Mouse (Mus musculus) forebrain, embryonic 12.5 days (tissue): ENCODE measurements around the gene Rtp4. TPM values are rescaled to one million over a fixed set of nuclear protein-coding genes. Genes with fewer than 3 reads are reported as not detected.

Source experiments
- ATAC-seq: fragments of 200-750 bp; cut with Nextera tagmentation; 2 replicates; pipeline ENCODE4 v1.8.0; 2017; ENCODE audit warnings: moderate TSS enrichment; ENCODE audit not compliant: low FRiP score
- H3K27ac ChIP-seq: fragments of 300-500 bp; sonication (generic); 2 replicates; pipeline ENCODE4 v1.5.1; 2016; ENCODE audit warnings: mild to moderate bottlenecking
- H3K27me3 ChIP-seq: fragments of 300-500 bp; sonication (generic); 2 replicates; pipeline ENCODE4 v1.6.1; 2016; ENCODE audit warnings: mild to moderate bottlenecking
- H3K36me3 ChIP-seq: fragments of 300-500 bp; sonication (generic); replicated peaks from 2 replicates; pipeline ENCODE4 v1.6.1; 2016; ENCODE audit warnings: mild to moderate bottlenecking
- H3K4me1 ChIP-seq: fragments of 300-500 bp; sonication (generic); 2 replicates; pipeline ENCODE4 v1.6.1; 2016
- H3K4me2 ChIP-seq: fragments of 300-500 bp; sonication (generic); 2 replicates; pipeline ENCODE4 v1.6.1; 2016; ENCODE audit warnings: mild to moderate bottlenecking, moderate library complexity
- H3K4me3 ChIP-seq: fragments of 300-500 bp; sonication (generic); replicated peaks from 2 replicates; pipeline ENCODE4 v1.5.1; 2016; ENCODE audit warnings: mild to moderate bottlenecking
- H3K9ac ChIP-seq: fragments of 300-500 bp; sonication (generic); 2 replicates; pipeline ENCODE4 v1.6.1; 2016; ENCODE audit warnings: mild to moderate bottlenecking
- H3K9me3 ChIP-seq: fragments of 300-500 bp; sonication (generic); 2 replicates; pipeline ENCODE4 v1.6.1; 2016
- WGBS: fragments of 180-500 bp; shearing (Covaris S2); methylation state at CpG from one replicate; pipeline ENCODE4 v1.1.7; 2016; 5-methylcytosine and 5-hydroxymethylcytosine counted together
- polyA plus RNA-seq: library from polyadenylated mRNA; unstranded; fragments of >200 nt; fragmentation: Nextera tagmentation; extraction: Ambion mirVana; gene quantifications from 2 replicates; pipeline ENCODE4 v1.2.1, GENCODE M21; 2016

The Rtp4 gene
- polyA plus RNA-seq, 1 experiment from 2014 or later: 2.0 TPM

GRCm38 (mm10) chr16:23497881-23498280 lies 22.2 kb upstream of the Rtp4 start:
- H3K9me3 ChIP-seq: no peaks in the 10 kb centered on the region
- 0 out of 2 replicates have a peak, but pooled peaks have one; percentile 39 for ATAC-seq
- WGBS: 90% methylated on average over 1 of the region's 1 CpGs
- H3K36me3 ChIP-seq: peaks cover 25% of the 10 kb centered on the region
- H3K4me1 ChIP-seq: peaks cover 21% of the 10 kb centered on the region
- no peak overlapping the region for H3K9ac ChIP-seq
- H3K27ac ChIP-seq: no peak overlapping the region
- H3K27me3 ChIP-seq: peaks cover 53% of the 10 kb centered on the region
- H3K4me3 ChIP-seq: no peak overlapping the region
- H3K4me2 ChIP-seq: no peak overlapping the region

GRCm38 (mm10) chr16:23498691-23499131 lies 21.4 kb upstream of the Rtp4 start:
- no peak overlapping the region for H3K27ac ChIP-seq
- no peak overlapping the region for H3K9ac ChIP-seq
- ATAC-seq: no peak
- peaks cover 48% of the 10 kb centered on the region for H3K27me3 ChIP-seq
- no peaks in the 10 kb centered on the region for H3K9me3 ChIP-seq
- H3K36me3 ChIP-seq: peaks cover 20% of the 10 kb centered on the region
- H3K4me2 ChIP-seq: no peak overlapping the region
- peaks cover 27% of the 10 kb centered on the region for H3K4me1 ChIP-seq
- 80% methylated on average over 7 of the region's 7 CpGs for WGBS
- H3K4me3 ChIP-seq: no peak overlapping the region

- Histone ChIP-seq H3K4me1 (peaks cover 44% of the 10 kb centered on the region), H3K9me3 (no peaks in the 10 kb centered on the region), H3K27me3 (peaks cover 40% of the 10 kb centered on the region), H3K9ac (no peak overlapping the region), H3K4me2 (no peak overlapping the region), H3K36me3 (peaks cover 7% of the 10 kb centered on the region), H3K27ac (no peak overlapping the region), H3K4me3 (no peak overlapping the region)
- WGBS: 80% methylated on average over 5 of the region's 5 CpGs
- ATAC-seq: no peak
These were observed 19.5 kb upstream of the Rtp4 start for GRCm38 (mm10) chr16:23500558-23500957.

- Histone ChIP-seq H3K36me3 (peaks cover 7% of the 10 kb centered on the region), H3K9me3 (no peaks in the 10 kb centered on the region), H3K27me3 (peaks cover 34% of the 10 kb centered on the region), H3K4me1 (peaks cover 52% of the 10 kb centered on the region), H3K27ac (no peak overlapping the region), H3K9ac (no peak overlapping the region), H3K4me3 (no peak overlapping the region), H3K4me2 (no peak overlapping the region)
- 85% methylated on average over 2 of the region's 2 CpGs for WGBS
- no peak for ATAC-seq
These were observed 18.8 kb upstream of the Rtp4 start for GRCm38 (mm10) chr16:23501288-23501687.

GRCm38 (mm10) chr16:23502478-23502877 lies 17.6 kb upstream of the Rtp4 start:
- peaks cover 7% of the 10 kb centered on the region for H3K36me3 ChIP-seq
- no peak overlapping the region for H3K9ac ChIP-seq
- no peak overlapping the region for H3K27ac ChIP-seq
- no peak for ATAC-seq
- no peak overlapping the region for H3K4me3 ChIP-seq
- no peak overlapping the region for H3K4me2 ChIP-seq
- peaks cover 53% of the 10 kb centered on the region for H3K4me1 ChIP-seq
- no peaks in the 10 kb centered on the region for H3K9me3 ChIP-seq
- 85% methylated on average over 3 of the region's 3 CpGs for WGBS
- H3K27me3 ChIP-seq: peaks cover 26% of the 10 kb centered on the region

GRCm38 (mm10) chr16:23503351-23503750 lies 16.7 kb upstream of the Rtp4 start:
- no peak for ATAC-seq
- no peak overlapping the region for H3K9ac ChIP-seq
- H3K4me2 ChIP-seq: no peak overlapping the region
- no peaks in the 10 kb centered on the region for H3K9me3 ChIP-seq
- no peak overlapping the region for H3K4me3 ChIP-seq
- H3K27ac ChIP-seq: peak overlapping the region; percentile 83
- H3K36me3 ChIP-seq: peaks cover 7% of the 10 kb centered on the region
- H3K27me3 ChIP-seq: peaks cover 25% of the 10 kb centered on the region
- H3K4me1 ChIP-seq: peaks cover 45% of the 10 kb centered on the region
- 71% methylated on average over 4 of the region's 4 CpGs for WGBS

- Histone ChIP-seq H3K4me1 (peaks cover 38% of the 10 kb centered on the region), H3K36me3 (peaks cover 10% of the 10 kb centered on the region), H3K9ac (no peak overlapping the region), H3K4me3 (no peak overlapping the region), H3K4me2 (peak overlapping the region; percentile 13), H3K27me3 (peaks cover 17% of the 10 kb centered on the region; the same call in 1 of the 2 replicates), H3K9me3 (no peaks in the 10 kb centered on the region), H3K27ac (peak overlapping the region; percentile 83)
- WGBS: 0% methylated on average over 3 of the region's 3 CpGs
- ATAC-seq: peak; percentile 94
These were observed 15.8 kb upstream of the Rtp4 start for GRCm38 (mm10) chr16:23504320-23504744.

GRCm38 (mm10) chr16:23505904-23506687 lies 14.0 kb upstream of the Rtp4 start:
- Histone ChIP-seq H3K27ac (peak overlapping the region; percentile 83), H3K9ac (no peak overlapping the region), H3K4me3 (no peak overlapping the region), H3K9me3 (no peaks in the 10 kb centered on the region), H3K4me1 (peaks cover 38% of the 10 kb centered on the region), H3K36me3 (peaks cover 18% of the 10 kb centered on the region), H3K27me3 (peaks cover 7% of the 10 kb centered on the region; the same call in 1 of the 2 replicates), H3K4me2 (no peak overlapping the region)
- 70% methylated on average over 11 of the region's 11 CpGs for WGBS
- ATAC-seq: no peak

GRCm38 (mm10) chr16:23511166-23511935 lies 8.7 kb upstream of the Rtp4 start:
- Histone ChIP-seq H3K27me3 (no peaks in the 10 kb centered on the region), H3K4me2 (no peak overlapping the region), H3K4me3 (no peak overlapping the region), H3K9me3 (no peaks in the 10 kb centered on the region), H3K9ac (no peak overlapping the region), H3K27ac (no peak overlapping the region), H3K36me3 (peaks cover 39% of the 10 kb centered on the region), H3K4me1 (peaks cover 13% of the 10 kb centered on the region)
- no peak for ATAC-seq
- WGBS: 81% methylated on average over 4 of the region's 4 CpGs

GRCm38 (mm10) chr16:23513401-23513800 lies 6.7 kb upstream of the Rtp4 start:
- Histone ChIP-seq H3K9ac (no peak overlapping the region), H3K4me3 (no peak overlapping the region), H3K9me3 (no peaks in the 10 kb centered on the region), H3K4me1 (peaks cover 24% of the 10 kb centered on the region), H3K4me2 (no peak overlapping the region), H3K27ac (no peak overlapping the region), H3K27me3 (no peaks in the 10 kb centered on the region), H3K36me3 (peaks cover 39% of the 10 kb centered on the region)
- no peak for ATAC-seq
- 100% methylated on average over 1 of the region's 1 CpGs for WGBS

GRCm38 (mm10) chr16:23515766-23516165 lies 4.3 kb upstream of the Rtp4 start:
- Histone ChIP-seq H3K4me1 (peaks cover 41% of the 10 kb centered on the region), H3K9ac (no peak overlapping the region), H3K4me2 (no peak overlapping the region), H3K4me3 (no peak overlapping the region), H3K36me3 (peaks cover 30% of the 10 kb centered on the region), H3K9me3 (no peaks in the 10 kb centered on the region), H3K27ac (no peak overlapping the region), H3K27me3 (no peaks in the 10 kb centered on the region)
- ATAC-seq: no peak
- 65% methylated on average over 3 of the region's 3 CpGs for WGBS

GRCm38 (mm10) chr16:23516606-23517005 lies 3.5 kb upstream of the Rtp4 start:
- no peak for ATAC-seq
- Histone ChIP-seq H3K36me3 (peaks cover 21% of the 10 kb centered on the region), H3K9me3 (no peaks in the 10 kb centered on the region), H3K4me1 (peaks cover 50% of the 10 kb centered on the region), H3K4me3 (no peak overlapping the region), H3K9ac (no peak overlapping the region), H3K27ac (no peak overlapping the region), H3K4me2 (no peak overlapping the region), H3K27me3 (no peaks in the 10 kb centered on the region)
- WGBS: 75% methylated on average over 2 of the region's 2 CpGs
